Mouse (Mus musculus) heart, adult 18-20 months (tissue): ENCODE results near the gene Il1rap. TPM values are rescaled to one million over a fixed set of nuclear protein-coding genes. Genes with fewer than 3 reads are reported as not detected.

Experiments
- DNase-seq, 2 experiments: peaks; one replicate each; pipeline ENCODE4 v3.0.0; 2021 to 2022; ENCODE audit warnings: mixed read lengths in 1 of 2
- total RNA-seq, 2 experiments: library from RNA; stranded (reverse); gene quantifications; 2 replicates each; pipeline ENCODE4 v1.2.3; 2021

Gene Il1rap
- total RNA-seq, 2 experiments from 2014 or later, result 3.4 TPM

DNA sequence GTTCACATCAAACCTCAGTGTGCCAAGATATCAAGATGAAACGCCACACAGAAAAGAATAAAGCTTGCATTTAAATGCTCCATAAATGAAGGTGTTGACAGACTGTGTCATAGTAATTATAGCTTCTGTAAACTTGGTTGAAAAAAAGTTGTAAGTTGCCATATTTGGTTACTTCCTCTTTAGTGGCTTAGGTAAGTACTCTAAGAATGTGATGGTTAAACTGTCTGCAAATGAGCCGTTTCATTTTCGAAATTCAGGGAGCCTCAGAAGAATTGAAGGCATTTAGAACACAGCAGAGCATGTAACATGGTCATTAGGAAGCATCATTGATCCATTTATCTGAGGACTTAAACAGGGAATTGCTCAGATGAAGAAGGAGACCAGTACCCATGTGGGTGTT is 146.6 kb downstream of the Il1rap start:
- DNase-seq, result no peak

DNA sequence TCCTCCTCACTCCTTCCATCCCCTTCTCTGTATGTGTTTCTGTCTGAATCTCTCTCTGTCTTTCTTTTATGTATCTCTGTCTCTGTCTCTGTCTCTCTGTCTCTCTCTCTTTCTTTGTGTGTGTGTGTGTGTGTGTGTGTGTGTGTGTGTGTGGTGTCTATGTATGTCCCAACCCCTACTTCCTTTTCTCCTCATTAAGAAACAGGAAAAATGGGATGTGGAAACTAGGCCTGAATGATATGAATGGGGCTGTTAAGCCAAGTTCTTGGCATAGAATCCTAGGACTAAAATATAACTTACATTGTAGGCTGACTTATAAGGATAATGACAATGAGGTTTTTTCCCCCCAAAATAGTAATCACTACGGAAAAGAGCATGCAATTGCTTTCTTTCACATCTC is 149.4 kb downstream of the Il1rap start:
- no peak for DNase-seq

GRCm38 (mm10) chr16:26732566-26732965 is 151.1 kb downstream of the Il1rap start:
- no peak for DNase-seq

GRCm38 (mm10) chr16:26755381-26756155 is 174.1 kb downstream of the Il1rap start:
- no peak for DNase-seq

DNA sequence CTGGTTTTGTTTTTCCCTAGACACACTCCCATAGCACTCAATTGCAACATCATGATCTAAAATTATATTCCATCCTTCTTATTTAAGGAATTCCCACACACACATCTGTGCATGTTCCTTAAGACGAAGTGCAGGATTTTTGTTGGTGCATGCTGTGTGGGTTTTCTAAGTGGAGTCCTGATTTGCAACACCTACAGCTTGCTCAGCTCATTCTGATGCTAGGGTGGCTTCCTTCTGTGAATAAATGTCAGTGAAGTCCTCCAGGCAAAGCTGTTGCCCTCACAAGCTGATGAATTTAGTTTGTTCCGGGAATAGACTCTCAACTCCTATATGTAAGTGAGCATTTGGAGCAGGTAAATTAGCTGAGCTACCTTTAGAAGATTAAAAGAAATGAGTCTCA is 194.5 kb downstream of the Il1rap start:
- no peak for DNase-seq

GRCm38 (mm10) chr16:26777132-26777531 is 195.6 kb downstream of the Il1rap start:
- no peak for DNase-seq

Other genes with a start within 250 kb of the Il1rap start
- gene Cldn1, start 209.9 kb upstream of the Il1rap start, total RNA-seq, result under 1 TPM; 0.27 to 0.54 TPM
- not detected for gene Cldn16, start 118.6 kb upstream of the Il1rap start, total RNA-seq
- not detected for gene Tmem207, start 54.9 kb upstream of the Il1rap start, total RNA-seq